Mouse (Mus musculus): Measurements from ENCODE around the gene Tex21. TPM values are rescaled to one million over a fixed set of nuclear protein-coding genes. Genes with fewer than 3 reads are reported as not detected.

The Tex21 gene
- polyA plus RNA-seq, 1 experiment from 2014 or later, result 0.12 TPM

- Histone ChIP-seq H3K27ac (replicated peaks) (no peak overlapping the region), H3K27me3 (peaks cover 4% of the 10 kb centered on the region), H3K4me2 (no peak overlapping the region), H3K4me1 (replicated peaks) (peaks cover 14% of the 10 kb centered on the region), H3K36me3 (replicated peaks) (no peaks in the 10 kb centered on the region), H3K9me3 (replicated peaks) (no peaks in the 10 kb centered on the region), H3K9ac (no peak overlapping the region), H3K4me3 (replicated peaks) (no peak overlapping the region)
- WGBS (ENCODE audit: insufficient replicate concordance), result 21% methylated on average over 3 of the region's 3 CpGs
- no peak for ATAC-seq (ENCODE audit: insufficient read depth)
These were observed 52.0 kb downstream of the Tex21 start for GRCm38 (mm10) chr12:76194526-76194925.

GRCm38 (mm10) chr12:76190940-76191339 lies 55.6 kb downstream of the Tex21 start:
- Histone ChIP-seq H3K27me3 (no peaks in the 10 kb centered on the region), H3K9me3 (replicated peaks) (no peaks in the 10 kb centered on the region), H3K4me1 (replicated peaks) (peaks cover 5% of the 10 kb centered on the region), H3K9ac (no peak overlapping the region), H3K27ac (replicated peaks) (no peak overlapping the region), H3K36me3 (replicated peaks) (no peaks in the 10 kb centered on the region), H3K4me3 (replicated peaks) (no peak overlapping the region), H3K4me2 (no peak overlapping the region)
- 24% methylated on average over 11 of the region's 11 CpGs for WGBS (ENCODE audit: insufficient replicate concordance)
- no peak for ATAC-seq (ENCODE audit: insufficient read depth)

GRCm38 (mm10) chr12:76187849-76188248 lies 58.7 kb downstream of the Tex21 start:
- H3K36me3 ChIP-seq (replicated peaks), result no peaks in the 10 kb centered on the region
- H3K27ac ChIP-seq (replicated peaks), result no peak overlapping the region
- no peak overlapping the region for H3K4me2 ChIP-seq
- ATAC-seq (ENCODE audit: insufficient read depth), result no peak
- H3K4me3 ChIP-seq (replicated peaks), result no peak overlapping the region
- H3K9ac ChIP-seq, result no peak overlapping the region
- 49% methylated on average over 8 of the region's 8 CpGs for WGBS (ENCODE audit: insufficient replicate concordance)
- no peaks in the 10 kb centered on the region for H3K9me3 ChIP-seq (replicated peaks)
- no peaks in the 10 kb centered on the region for H3K27me3 ChIP-seq
- H3K4me1 ChIP-seq (replicated peaks), result no peaks in the 10 kb centered on the region

GRCm38 (mm10) chr12:76186473-76186872 lies 60.1 kb downstream of the Tex21 start:
- Histone ChIP-seq H3K4me2 (no peak overlapping the region), H3K27ac (replicated peaks) (no peak overlapping the region), H3K4me1 (replicated peaks) (no peaks in the 10 kb centered on the region), H3K36me3 (replicated peaks) (no peaks in the 10 kb centered on the region), H3K9ac (no peak overlapping the region), H3K9me3 (replicated peaks) (no peaks in the 10 kb centered on the region), H3K27me3 (no peaks in the 10 kb centered on the region), H3K4me3 (replicated peaks) (no peak overlapping the region)
- 70% methylated on average over 1 of the region's 1 CpGs for WGBS (ENCODE audit: insufficient replicate concordance)
- ATAC-seq (ENCODE audit: insufficient read depth), result no peak

- Histone ChIP-seq H3K4me2 (no peak overlapping the region), H3K4me3 (replicated peaks) (no peak overlapping the region), H3K36me3 (replicated peaks) (no peaks in the 10 kb centered on the region), H3K9me3 (replicated peaks) (no peaks in the 10 kb centered on the region), H3K4me1 (replicated peaks) (no peaks in the 10 kb centered on the region), H3K27ac (replicated peaks) (no peak overlapping the region), H3K27me3 (no peaks in the 10 kb centered on the region), H3K9ac (no peak overlapping the region)
- WGBS (ENCODE audit: insufficient replicate concordance), result 49% methylated on average over 10 of the region's 10 CpGs
- no peak for ATAC-seq (ENCODE audit: insufficient read depth)
These were observed 61.3 kb downstream of the Tex21 start for GRCm38 (mm10) chr12:76185167-76185816.

GRCm38 (mm10) chr12:76184271-76184670 lies 62.3 kb downstream of the Tex21 start:
- H3K4me1 ChIP-seq (replicated peaks), result no peaks in the 10 kb centered on the region
- ATAC-seq (ENCODE audit: insufficient read depth), result no peak
- no peak overlapping the region for H3K4me3 ChIP-seq (replicated peaks)
- H3K9ac ChIP-seq, result no peak overlapping the region
- H3K4me2 ChIP-seq, result no peak overlapping the region
- H3K9me3 ChIP-seq (replicated peaks), result no peaks in the 10 kb centered on the region
- H3K27me3 ChIP-seq, result no peaks in the 10 kb centered on the region
- H3K36me3 ChIP-seq (replicated peaks), result no peaks in the 10 kb centered on the region
- 57% methylated on average over 6 of the region's 6 CpGs for WGBS (ENCODE audit: insufficient replicate concordance)
- H3K27ac ChIP-seq (replicated peaks), result no peak overlapping the region

GRCm38 (mm10) chr12:76182831-76183230 lies 63.7 kb downstream of the Tex21 start:
- H3K4me3 ChIP-seq (replicated peaks), result no peak overlapping the region
- H3K4me2 ChIP-seq, result no peak overlapping the region
- H3K9me3 ChIP-seq (replicated peaks), result no peaks in the 10 kb centered on the region
- no peak overlapping the region for H3K27ac ChIP-seq (replicated peaks)
- H3K27me3 ChIP-seq, result peaks cover 12% of the 10 kb centered on the region
- ATAC-seq (ENCODE audit: insufficient read depth), result no peak
- H3K4me1 ChIP-seq (replicated peaks), result no peaks in the 10 kb centered on the region
- WGBS (ENCODE audit: insufficient replicate concordance), result 67% methylated on average over 6 of the region's 6 CpGs
- H3K36me3 ChIP-seq (replicated peaks), result no peaks in the 10 kb centered on the region
- H3K9ac ChIP-seq, result no peak overlapping the region

- H3K4me2 ChIP-seq, result no peak overlapping the region
- ATAC-seq (ENCODE audit: insufficient read depth), result no peak
- no peak overlapping the region for H3K27ac ChIP-seq (replicated peaks)
- no peak overlapping the region for H3K4me3 ChIP-seq (replicated peaks)
- H3K9ac ChIP-seq, result no peak overlapping the region
- peaks cover 26% of the 10 kb centered on the region for H3K27me3 ChIP-seq
- H3K9me3 ChIP-seq (replicated peaks), result no peaks in the 10 kb centered on the region
- H3K36me3 ChIP-seq (replicated peaks), result no peaks in the 10 kb centered on the region
- H3K4me1 ChIP-seq (replicated peaks), result peaks cover 9% of the 10 kb centered on the region
- 26% methylated on average over 8 of the region's 8 CpGs for WGBS (ENCODE audit: insufficient replicate concordance)
These were observed 65.1 kb downstream of the Tex21 start for GRCm38 (mm10) chr12:76181471-76181870.

- Histone ChIP-seq H3K27ac (replicated peaks) (no peak overlapping the region), H3K9ac (no peak overlapping the region), H3K27me3 (peaks cover 36% of the 10 kb centered on the region), H3K36me3 (replicated peaks) (no peaks in the 10 kb centered on the region), H3K4me2 (no peak overlapping the region), H3K4me1 (replicated peaks) (peaks cover 9% of the 10 kb centered on the region), H3K4me3 (replicated peaks) (no peak overlapping the region), H3K9me3 (replicated peaks) (no peaks in the 10 kb centered on the region)
- no peak for ATAC-seq (ENCODE audit: insufficient read depth)
- WGBS (ENCODE audit: insufficient replicate concordance), result 60% methylated on average over 6 of the region's 6 CpGs
These were observed 66.1 kb downstream of the Tex21 start for GRCm38 (mm10) chr12:76180442-76180841.

- Histone ChIP-seq H3K9ac (no peak overlapping the region), H3K4me2 (no peak overlapping the region), H3K27me3 (peaks cover 41% of the 10 kb centered on the region), H3K9me3 (replicated peaks) (no peaks in the 10 kb centered on the region), H3K36me3 (replicated peaks) (no peaks in the 10 kb centered on the region), H3K4me1 (replicated peaks) (peaks cover 9% of the 10 kb centered on the region), H3K27ac (replicated peaks) (no peak overlapping the region), H3K4me3 (replicated peaks) (no peak overlapping the region)
- 43% methylated on average over 4 of the region's 4 CpGs for WGBS (ENCODE audit: insufficient replicate concordance)
- ATAC-seq (ENCODE audit: insufficient read depth), result no peak
These were observed 67.0 kb downstream of the Tex21 start for GRCm38 (mm10) chr12:76179527-76179926.

GRCm38 (mm10) chr12:76179051-76179450 lies 67.5 kb downstream of the Tex21 start:
- Histone ChIP-seq H3K27me3 (peaks cover 46% of the 10 kb centered on the region), H3K27ac (replicated peaks) (no peak overlapping the region), H3K4me1 (replicated peaks) (peaks cover 9% of the 10 kb centered on the region), H3K4me2 (no peak overlapping the region), H3K9me3 (replicated peaks) (no peaks in the 10 kb centered on the region), H3K4me3 (replicated peaks) (no peak overlapping the region), H3K9ac (no peak overlapping the region), H3K36me3 (replicated peaks) (no peaks in the 10 kb centered on the region)
- ATAC-seq (ENCODE audit: insufficient read depth), result no peak
- 65% methylated on average over 5 of the region's 5 CpGs for WGBS (ENCODE audit: insufficient replicate concordance)
